Mouse (Mus musculus) liver, embryonic 15.5 days (tissue): ENCODE measurements around the gene Llph. TPM values are rescaled to one million over a fixed set of nuclear protein-coding genes. Genes with fewer than 3 reads are reported as not detected.

Source experiments
- ATAC-seq: fragments of 200-750 bp; cut with Nextera tagmentation; 2 replicates; pipeline ENCODE4 v1.8.0; 2017; ENCODE audit warnings: moderate number of reproducible peaks, mild to moderate bottlenecking, moderate library complexity; ENCODE audit not compliant: insufficient read depth
- H3K27ac ChIP-seq: fragments of 300-500 bp; sonication (generic); replicated peaks from 2 replicates; pipeline ENCODE4 v1.5.1; 2015; ENCODE audit warnings: mild to moderate bottlenecking, inconsistent platforms
- H3K27me3 ChIP-seq: fragments of 300-500 bp; sonication (generic); 2 replicates; pipeline ENCODE4 v1.6.1; 2015; ENCODE audit warnings: mild to moderate bottlenecking, inconsistent platforms
- H3K36me3 ChIP-seq: fragments of 300-500 bp; sonication (generic); replicated peaks from 2 replicates; pipeline ENCODE4 v1.6.1; 2015; ENCODE audit warnings: moderate library complexity, mild to moderate bottlenecking, inconsistent platforms
- H3K4me1 ChIP-seq: fragments of 300-500 bp; sonication (generic); replicated peaks from 2 replicates; pipeline ENCODE4 v1.6.1; 2015; ENCODE audit warnings: inconsistent platforms
- H3K4me2 ChIP-seq: fragments of 300-500 bp; sonication (generic); 2 replicates; pipeline ENCODE4 v1.6.1; 2015; ENCODE audit warnings: moderate library complexity, mild to moderate bottlenecking, inconsistent platforms
- H3K4me3 ChIP-seq: fragments of 300-500 bp; sonication (generic); replicated peaks from 2 replicates; pipeline ENCODE4 v1.5.1; 2015; ENCODE audit warnings: mild to moderate bottlenecking, inconsistent platforms
- H3K9ac ChIP-seq: fragments of 300-500 bp; sonication (generic); 2 replicates; pipeline ENCODE4 v1.6.1; 2015; ENCODE audit warnings: moderate library complexity, mild to moderate bottlenecking, inconsistent platforms
- H3K9me3 ChIP-seq: fragments of 300-500 bp; sonication (generic); replicated peaks from 2 replicates; pipeline ENCODE4 v1.6.1; 2016; ENCODE audit warnings: inconsistent platforms
- WGBS: fragments of 180-500 bp; shearing (Covaris S2); methylation state at CpG from one replicate; pipeline ENCODE4 v1.1.7; 2015; ENCODE audit warnings: mixed read lengths; ENCODE audit not compliant: insufficient replicate concordance; 5-methylcytosine and 5-hydroxymethylcytosine counted together
- polyA plus RNA-seq: library from polyadenylated mRNA; unstranded; fragments of >200 nt; fragmentation: Nextera tagmentation; extraction: Ambion mirVana; gene quantifications from 2 replicates; pipeline ENCODE4 v1.2.1, GENCODE M21; 2015

Llph gene
- polyA plus RNA-seq, 1 experiment from 2014 or later, result 23.3 TPM

DNA sequence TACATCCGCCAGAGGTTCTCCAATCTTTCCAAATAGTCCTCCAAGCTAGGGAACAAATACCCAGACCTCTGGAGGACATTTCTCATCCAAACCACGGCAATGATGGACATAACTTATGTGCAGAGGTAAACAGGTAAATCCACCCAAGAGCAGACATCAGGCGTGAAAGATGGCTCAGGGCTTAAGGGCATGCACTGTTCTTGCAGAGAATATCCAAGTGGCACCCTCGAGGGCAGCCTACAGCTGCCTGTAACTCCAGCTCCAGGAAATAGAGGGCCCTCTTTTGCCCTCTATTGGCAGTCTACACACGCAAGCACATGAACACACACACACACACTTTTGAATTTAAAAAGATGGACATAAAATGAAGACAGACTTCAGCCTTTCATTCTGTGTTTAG lies 54.8 kb downstream of the Llph start:
- Histone ChIP-seq H3K4me1 (no peaks in the 10 kb centered on the region), H3K27me3 (no peaks in the 10 kb centered on the region), H3K9ac (no peak overlapping the region), H3K9me3 (no peaks in the 10 kb centered on the region), H3K4me2 (no peak overlapping the region), H3K27ac (no peak overlapping the region), H3K4me3 (no peak overlapping the region), H3K36me3 (no peaks in the 10 kb centered on the region)
- WGBS, result 57% methylated on average over 5 of the region's 5 CpGs
- no peak for ATAC-seq

Other genes with a start within 250 kb of the Llph start
- gene Helb, start 114.1 kb upstream of the Llph start, polyA plus RNA-seq, result 7.4 and 8.2 TPM in 2 replicates
- 75.4 and 78.6 TPM in 2 replicates for gene Tmbim4, start 25.5 kb upstream of the Llph start, polyA plus RNA-seq
- gene Irak3, start 24.9 kb upstream of the Llph start, polyA plus RNA-seq, result 1.3 and 1.8 TPM in 2 replicates
- gene Hmga2, start 249.4 kb downstream of the Llph start, polyA plus RNA-seq, result 1.7 and 2.1 TPM in 2 replicates